Mouse (Mus musculus) thymus, postnatal 4 days (tissue): Measurements from ENCODE around the gene Srl.

Source experiments
- DNase-seq: peaks from one replicate; pipeline ENCODE4 v3.0.0; 2021

Srl gene

GRCm38 (mm10) chr16:4472687-4473086 lies 68.9 kb downstream of the Srl start:
- DNase-seq: no peak

- no peak for DNase-seq
These were observed 71.8 kb downstream of the Srl start for GRCm38 (mm10) chr16:4469599-4470352.

- DNase-seq: no peak
These were observed 77.0 kb downstream of the Srl start for GRCm38 (mm10) chr16:4464529-4465089.

GRCm38 (mm10) chr16:4457927-4458326 lies 83.7 kb downstream of the Srl start:
- DNase-seq: no peak

- no peak for DNase-seq
These were observed 85.2 kb downstream of the Srl start for GRCm38 (mm10) chr16:4456391-4456790.

GRCm38 (mm10) chr16:4455693-4456092 lies 85.9 kb downstream of the Srl start:
- DNase-seq: no peak

- no peak for DNase-seq
These were observed 87.1 kb downstream of the Srl start for GRCm38 (mm10) chr16:4454563-4454962.

- DNase-seq: no peak
These were observed 92.2 kb downstream of the Srl start for GRCm38 (mm10) chr16:4449418-4449817.

GRCm38 (mm10) chr16:4448235-4448634 lies 93.4 kb downstream of the Srl start:
- no peak for DNase-seq

GRCm38 (mm10) chr16:4446395-4446794 lies 95.2 kb downstream of the Srl start:
- no peak for DNase-seq

- no peak for DNase-seq
These were observed 97.2 kb downstream of the Srl start for GRCm38 (mm10) chr16:4444378-4444777.

- no peak for DNase-seq
These were observed 102.1 kb downstream of the Srl start for GRCm38 (mm10) chr16:4439302-4440066.

- DNase-seq: no peak
These were observed 104.9 kb downstream of the Srl start for GRCm38 (mm10) chr16:4436738-4437137.

GRCm38 (mm10) chr16:4435371-4435770 lies 106.2 kb downstream of the Srl start:
- DNase-seq: no peak

GRCm38 (mm10) chr16:4431841-4432240 lies 109.8 kb downstream of the Srl start:
- DNase-seq: no peak

GRCm38 (mm10) chr16:4431013-4431412 lies 110.6 kb downstream of the Srl start:
- no peak for DNase-seq

- no peak for DNase-seq
These were observed 111.4 kb downstream of the Srl start for GRCm38 (mm10) chr16:4430232-4430631.
